Mouse (Mus musculus) heart, embryonic 10.5 days (tissue): ENCODE measurements around the gene Eif1b. TPM values are rescaled to one million over a fixed set of nuclear protein-coding genes. Genes with fewer than 3 reads are reported as not detected.

Experiments
- DNase-seq: peaks from one replicate; pipeline ENCODE4 v3.0.0-alpha.2; 2017; ENCODE audit warnings: low spot score
- H3K27ac ChIP-seq: fragments of 300-500 bp; sonication (generic); 2 replicates; pipeline ENCODE4 v1.5.1; 2016; ENCODE audit warnings: mild to moderate bottlenecking
- H3K27me3 ChIP-seq: fragments of 300-500 bp; sonication (generic); 2 replicates; pipeline ENCODE4 v1.6.1; 2016; ENCODE audit warnings: mild to moderate bottlenecking; ENCODE audit not compliant: poor library complexity, insufficient read depth, severe bottlenecking
- H3K36me3 ChIP-seq: fragments of 300-500 bp; sonication (generic); 2 replicates; pipeline ENCODE4 v1.6.1; 2016; ENCODE audit warnings: mild to moderate bottlenecking, moderate library complexity
- H3K4me1 ChIP-seq: fragments of 300-500 bp; sonication (generic); 2 replicates; pipeline ENCODE4 v1.6.1; 2016; ENCODE audit warnings: mild to moderate bottlenecking
- H3K4me3 ChIP-seq: fragments of 300-500 bp; sonication (generic); 2 replicates; pipeline ENCODE4 v1.5.1; 2016; ENCODE audit warnings: mild to moderate bottlenecking, moderate library complexity
- H3K9me3 ChIP-seq: fragments of 300-500 bp; sonication (generic); 2 replicates; pipeline ENCODE4 v1.6.1; 2016; ENCODE audit warnings: mild to moderate bottlenecking, moderate library complexity
- WGBS: fragments of 180-500 bp; shearing (Covaris S2); methylation state at CpG from one replicate; pipeline ENCODE4 v1.1.7; 2016; 5-methylcytosine and 5-hydroxymethylcytosine counted together
- polyA plus RNA-seq: library from polyadenylated mRNA; unstranded; fragments of >200 nt; fragmentation: Nextera tagmentation; extraction: Ambion mirVana; gene quantifications from 2 replicates; pipeline ENCODE4 v1.2.1, GENCODE M21; 2016

The Eif1b gene
- 136 and 146 TPM in 2 replicates for polyA plus RNA-seq

GRCm38 (mm10) chr9:120492010-120492399 lies at the start of gene Eif1b:
Gene Eif1b, plus strand, starts transcription at chr9:120492232.
- H3K4me3 ChIP-seq, result peak within 1 kb of the TSS; percentile 98
- H3K36me3 ChIP-seq, result peaks cover 27% of the 10 kb centered on the region
- WGBS, result 3% methylated on average over 19 of the region's 19 CpGs
- DNase-seq, result no peak
- H3K27ac ChIP-seq, result peak within 1 kb of the TSS; percentile 100
- peaks cover 14% of the 10 kb centered on the region for H3K4me1 ChIP-seq
- H3K9me3 ChIP-seq, result no peaks in the 10 kb centered on the region
- H3K27me3 ChIP-seq, result no peaks in the 10 kb centered on the region

- H3K4me3 ChIP-seq, result no peak overlapping the region
- H3K9me3 ChIP-seq, result no peaks in the 10 kb centered on the region
- no peaks in the 10 kb centered on the region for H3K36me3 ChIP-seq
- 75% methylated on average over 9 of the region's 9 CpGs for WGBS
- no peaks in the 10 kb centered on the region for H3K4me1 ChIP-seq
- H3K27me3 ChIP-seq, result no peaks in the 10 kb centered on the region
- no peak for DNase-seq
- H3K27ac ChIP-seq, result no peak overlapping the region
These were observed 47.4 kb upstream of the Eif1b start for GRCm38 (mm10) chr9:120444642-120445041.

GRCm38 (mm10) chr9:120449696-120450329 lies 42.2 kb upstream of the Eif1b start:
- Histone ChIP-seq H3K36me3 (no peaks in the 10 kb centered on the region), H3K9me3 (no peaks in the 10 kb centered on the region), H3K27me3 (no peaks in the 10 kb centered on the region), H3K4me3 (no peak overlapping the region), H3K27ac (no peak overlapping the region), H3K4me1 (no peaks in the 10 kb centered on the region)
- DNase-seq, result no peak
- WGBS, result 78% methylated on average over 6 of the region's 6 CpGs

GRCm38 (mm10) chr9:120455768-120456655 lies 36.0 kb upstream of the Eif1b start:
- H3K36me3 ChIP-seq, result no peaks in the 10 kb centered on the region
- DNase-seq, result no peak
- no peak overlapping the region for H3K4me3 ChIP-seq
- 37% methylated on average over 9 of the region's 9 CpGs for WGBS
- peak overlapping the region; percentile 56 for H3K27ac ChIP-seq
- H3K9me3 ChIP-seq, result no peaks in the 10 kb centered on the region
- peaks cover 8% of the 10 kb centered on the region; the same call in 1 of the 2 replicates for H3K4me1 ChIP-seq
- no peaks in the 10 kb centered on the region for H3K27me3 ChIP-seq

- Histone ChIP-seq H3K4me3 (no peak overlapping the region), H3K27ac (no peak overlapping the region), H3K36me3 (no peaks in the 10 kb centered on the region), H3K27me3 (0 out of 2 replicates have a peak, but pooled peaks cover 4% of the 10 kb centered on the region), H3K9me3 (no peaks in the 10 kb centered on the region), H3K4me1 (no peaks in the 10 kb centered on the region)
- DNase-seq, result no peak
- WGBS, result 77% methylated on average over 1 of the region's 1 CpGs
These were observed 21.6 kb upstream of the Eif1b start for GRCm38 (mm10) chr9:120470431-120470830.

- Histone ChIP-seq H3K27me3 (no peaks in the 10 kb centered on the region), H3K27ac (no peak overlapping the region), H3K36me3 (no peaks in the 10 kb centered on the region), H3K4me3 (no peak overlapping the region), H3K9me3 (no peaks in the 10 kb centered on the region), H3K4me1 (peaks cover 8% of the 10 kb centered on the region)
- 78% methylated on average over 3 of the region's 3 CpGs for WGBS
- DNase-seq, result no peak
These were observed 10.4 kb upstream of the Eif1b start for GRCm38 (mm10) chr9:120481644-120482043.

- Histone ChIP-seq H3K4me3 (no peak overlapping the region), H3K27ac (no peak overlapping the region), H3K36me3 (no peaks in the 10 kb centered on the region), H3K27me3 (no peaks in the 10 kb centered on the region), H3K9me3 (no peaks in the 10 kb centered on the region), H3K4me1 (peaks cover 8% of the 10 kb centered on the region)
- DNase-seq, result no peak
- 87% methylated on average over 4 of the region's 4 CpGs for WGBS
These were observed 9.7 kb upstream of the Eif1b start for GRCm38 (mm10) chr9:120482382-120482781.

- 80% methylated on average over 8 of the region's 8 CpGs for WGBS
- Histone ChIP-seq H3K36me3 (no peaks in the 10 kb centered on the region), H3K4me3 (no peak overlapping the region), H3K27me3 (no peaks in the 10 kb centered on the region), H3K27ac (no peak overlapping the region), H3K9me3 (no peaks in the 10 kb centered on the region), H3K4me1 (peaks cover 3% of the 10 kb centered on the region)
- DNase-seq, result no peak
These were observed 8.9 kb upstream of the Eif1b start for GRCm38 (mm10) chr9:120483101-120483500.

GRCm38 (mm10) chr9:120487076-120487475 lies 5.0 kb upstream of the Eif1b start:
- Histone ChIP-seq H3K4me3 (no peak overlapping the region), H3K27me3 (no peaks in the 10 kb centered on the region), H3K27ac (no peak overlapping the region), H3K36me3 (no peaks in the 10 kb centered on the region), H3K4me1 (0 out of 2 replicates have a peak, but pooled peaks cover 4% of the 10 kb centered on the region), H3K9me3 (no peaks in the 10 kb centered on the region)
- WGBS, result 74% methylated on average over 8 of the region's 8 CpGs
- DNase-seq, result no peak

GRCm38 (mm10) chr9:120491509-120491908 lies 523 bp upstream of the Eif1b start:
- 85% methylated on average over 3 of the region's 3 CpGs for WGBS
- Histone ChIP-seq H3K9me3 (no peaks in the 10 kb centered on the region), H3K27ac (peak overlapping the region; percentile 100; the same call in 1 of the 2 replicates), H3K4me1 (peaks cover 14% of the 10 kb centered on the region), H3K4me3 (peak overlapping the region; percentile 98), H3K27me3 (no peaks in the 10 kb centered on the region), H3K36me3 (peaks cover 27% of the 10 kb centered on the region)
- no peak for DNase-seq

- peaks cover 14% of the 10 kb centered on the region for H3K4me1 ChIP-seq
- peak overlapping the region; percentile 98 for H3K4me3 ChIP-seq
- peak; percentile 91 for DNase-seq
- H3K9me3 ChIP-seq, result no peaks in the 10 kb centered on the region
- H3K36me3 ChIP-seq, result peaks cover 27% of the 10 kb centered on the region
- H3K27ac ChIP-seq, result peak overlapping the region; percentile 100
- WGBS, result under 1% methylated on average over 96 of the region's 97 CpGs
- no peaks in the 10 kb centered on the region for H3K27me3 ChIP-seq
These were observed 644 bp downstream of the Eif1b start for GRCm38 (mm10) chr9:120492400-120493351.

GRCm38 (mm10) chr9:120493781-120494180 lies 1.7 kb downstream of the Eif1b start:
- H3K9me3 ChIP-seq, result no peaks in the 10 kb centered on the region
- WGBS, result 81% methylated on average over 12 of the region's 12 CpGs

More at GRCm38 (mm10) chr9:120493781-120494180, 1.7 kb downstream of the Eif1b start:
- peak overlapping the region; percentile 100 for H3K27ac ChIP-seq
- H3K27me3 ChIP-seq, result no peaks in the 10 kb centered on the region
- DNase-seq, result no peak
- peak overlapping the region; percentile 98 for H3K4me3 ChIP-seq
- H3K4me1 ChIP-seq, result peaks cover 14% of the 10 kb centered on the region
- peaks cover 27% of the 10 kb centered on the region for H3K36me3 ChIP-seq
